Mouse (Mus musculus): ENCODE measurements around the gene Negr1. TPM values are rescaled to one million over a fixed set of nuclear protein-coding genes. Genes with fewer than 3 reads are reported as not detected.

Negr1 gene
- polyA plus RNA-seq (2015; fragmentation: Nextera tagmentation; extraction: Ambion mirVana) = 0.86 and 1.6 TPM in 2 replicates

GRCm38 (mm10) chr3:156561524-156562423, at the start of gene Negr1:
Gene Negr1 (plus strand): TSS chr3:156561794.

